Mouse (Mus musculus): ENCODE measurements around the gene Dnajb5.

DNA sequence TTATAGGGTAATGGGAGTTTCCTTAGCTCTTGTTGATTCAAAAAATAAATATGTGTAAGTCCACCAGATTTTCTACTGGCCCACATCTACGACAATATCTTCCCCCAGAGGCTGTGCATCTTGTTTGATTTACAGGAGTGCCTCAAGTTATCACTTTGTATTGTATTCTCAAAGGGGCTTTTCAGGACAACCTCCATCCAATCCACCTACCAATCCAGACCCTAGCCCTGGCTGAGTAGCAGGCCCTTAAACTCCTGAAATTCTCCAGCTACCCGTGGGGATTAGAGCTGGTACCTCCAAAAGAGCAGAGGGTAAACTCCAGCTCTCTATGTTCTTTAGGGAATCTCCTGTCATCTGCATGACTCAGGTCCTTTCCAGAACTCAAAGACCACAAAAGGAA is 48.4 kb downstream of the Dnajb5 start:
- TF ChIP-seq EP300 (IDR thresholded peaks at IDR 0.05; ENCODE audit: low read depth) (no peak), CTCF (IDR thresholded peaks at IDR 0.05; ENCODE audit: low read depth) (no peak)

Measured in heart, postnatal 0 days (tissue).